Mouse (Mus musculus) embryo, embryonic 9.5 days (tissue): ENCODE measurements at regions not wholly inside any gene's neighbourhood (a gene's known extent, or its start where the extent isn't known, plus 50 kb on each side); places are given as distances from the start of the nearest gene placed in this dataset.
A peak's percentile ranks its signal among the peaks of the same experiment; 100 is the strongest.

ENCODE experiments used
- DNase-seq: peaks from one replicate; pipeline ENCODE4 v3.0.0-alpha.2; 2017; ENCODE audit errors: extremely low spot score

GRCm38 (mm10) chr13:4662336-4663101, 53.5 kb upstream of the Akr1e1 start:
- peak; percentile 53 for DNase-seq
